Mouse (Mus musculus) olfactory bulb, adult 2 months (tissue): Measurements from ENCODE around the gene Rae1.

ENCODE experiments used
- CTCF ChIP-seq: fragments of 200-500 bp; IDR thresholded peaks from 2 replicates; pipeline ENCODE4 v1.5.1; 2012; ENCODE audit warnings: low read depth, mild to moderate bottlenecking, low read length, moderate library complexity; ENCODE audit not compliant: insufficient read depth
- POLR2A ChIP-seq: fragments of 200-500 bp; IDR thresholded peaks from 2 replicates; pipeline ENCODE4 v1.6.1; 2012; ENCODE audit warnings: mild to moderate bottlenecking, low read depth, low read length, moderate library complexity; ENCODE audit not compliant: insufficient read depth

DNA sequence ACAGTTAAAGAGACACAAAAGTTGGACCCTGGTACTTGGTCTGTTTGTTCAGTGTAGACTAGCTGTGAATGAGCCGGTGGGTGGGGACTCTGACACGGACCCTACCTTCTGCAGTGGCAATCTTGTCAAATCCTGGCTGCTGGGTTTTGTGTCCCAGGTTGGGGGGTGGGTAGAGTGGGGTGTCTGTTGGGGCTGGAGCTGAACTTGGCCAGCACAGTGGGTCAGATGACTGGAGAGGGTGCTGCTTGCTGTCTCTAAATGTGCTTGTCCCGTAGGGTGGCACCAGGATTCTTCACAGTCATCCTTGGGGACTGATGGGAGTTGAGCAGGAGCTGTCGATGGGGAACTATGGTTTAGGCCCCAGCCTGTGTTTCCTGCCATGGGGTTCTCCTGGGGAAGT, 24.0 kb downstream of the Rae1 start:
- TF ChIP-seq CTCF (no peak), POLR2A (no peak)
